In genomic region chr8:122864719-122865129, GRCm38 (mm10) we compare ENCODE assay signal across 9 mouse cellular contexts. TPM values are rescaled to one million over a fixed set of nuclear protein-coding genes. Genes with fewer than 3 reads are reported as not detected.
DNase-seq lines count a peak whose midpoint lies in the region; ATAC-seq and TF ChIP-seq lines count a peak whose summit lies in the region.
"Had no signal": no experiment of that assay in that cellular context is flagged by ENCODE, and none has a peak within 500 bp of the region (broad histone marks: within the 10 kb centered on the region; RNA-seq: fewer than 3 reads in every experiment).

No protein-coding gene starts in this region.

- peaks cover 8% of the 10 kb centered on the region; the same call in 1 of the 2 replicates for H3K9me3 ChIP-seq in lung, embryonic 15.5 days
- H3K9me3 ChIP-seq in forebrain, embryonic 10.5 days = peaks cover 22% of the 10 kb centered on the region
- peaks cover 7% of the 10 kb centered on the region; the same call in 1 of the 2 replicates for H3K9me3 ChIP-seq in limb, embryonic 11.5 days (ENCODE audit: control insufficient read depth, low read length)
- H3K9me3 ChIP-seq in stomach, embryonic 14.5 days (ENCODE audit: control insufficient read depth, low read depth, low read length) = peaks cover 12% of the 10 kb centered on the region
- H3K9me3 ChIP-seq: liver, embryonic 15.5 days had no signal

- 0 out of 2 replicates have a peak, but pooled peaks cover 3% of the 10 kb centered on the region for H3K27me3 ChIP-seq in lung, embryonic 15.5 days
- peaks cover 25% of the 10 kb centered on the region for H3K27me3 ChIP-seq in forebrain, embryonic 10.5 days (ENCODE audit: poor library complexity, severe bottlenecking)
- H3K27me3 ChIP-seq in limb, embryonic 11.5 days (ENCODE audit: control insufficient read depth, insufficient read depth, low read length) = no peaks in the 10 kb centered on the region
- no peaks in the 10 kb centered on the region for H3K27me3 ChIP-seq in stomach, embryonic 14.5 days (ENCODE audit: control insufficient read depth, insufficient read depth, low read length)

- no peak overlapping the region for H3K9ac ChIP-seq in lung, embryonic 15.5 days
- H3K9ac ChIP-seq in limb, embryonic 11.5 days (ENCODE audit: low read length) = peak overlapping the region; percentile 17; the same call in 1 of the 2 replicates
- H3K9ac ChIP-seq in stomach, embryonic 14.5 days (replicated peaks; ENCODE audit: low read depth, low read length) = no peak overlapping the region
- H3K9ac ChIP-seq: liver, embryonic 15.5 days had no signal

- H3K4me3 ChIP-seq in lung, embryonic 15.5 days = no peak overlapping the region
- no peak overlapping the region for H3K4me3 ChIP-seq in lung, adult 2 months (replicated peaks; ENCODE audit: extremely low read depth, low read depth, low read length)
- peak overlapping the region; percentile 38 for H3K4me3 ChIP-seq in forebrain, embryonic 10.5 days
- H3K4me3 ChIP-seq in limb, embryonic 11.5 days (ENCODE audit: low read depth, low read length) = peak overlapping the region; percentile 20
- 0 out of 2 replicates have a peak overlapping the region, but pooled peaks have one; percentile 15 for H3K4me3 ChIP-seq in stomach, embryonic 14.5 days (ENCODE audit: low read depth, low read length)
- H3K4me3 ChIP-seq: liver, embryonic 15.5 days had no signal

- no peak for TF ChIP-seq CTCF in lung, adult 2 months (IDR thresholded peaks at IDR 0.05; ENCODE audit: insufficient read depth, low read length)

- intact Hi-C loops in left cerebral cortex, postnatal 10 days (cut with DNase I) = no loop called here

- no peaks in the 10 kb centered on the region for H3K4me1 ChIP-seq in lung, embryonic 15.5 days
- H3K4me1 ChIP-seq in lung, adult 2 months (ENCODE audit: control insufficient read depth, insufficient read depth, low read length) = no peaks in the 10 kb centered on the region
- peaks cover 17% of the 10 kb centered on the region for H3K4me1 ChIP-seq in forebrain, embryonic 10.5 days
- H3K4me1 ChIP-seq in limb, embryonic 11.5 days (ENCODE audit: control insufficient read depth, insufficient read depth, low read length) = no peaks in the 10 kb centered on the region
- no peaks in the 10 kb centered on the region for H3K4me1 ChIP-seq in stomach, embryonic 14.5 days (ENCODE audit: control insufficient read depth, insufficient read depth, low read length)

- WGBS in lung, embryonic 15.5 days = 65% methylated on average over 26 of the region's 26 CpGs
- 57% methylated on average over 26 of the region's 26 CpGs for WGBS in lung, adult 2 months
- WGBS in forebrain, embryonic 10.5 days = 60% methylated on average over 26 of the region's 26 CpGs
- WGBS in limb, embryonic 11.5 days = 53% methylated on average over 26 of the region's 26 CpGs
- WGBS in stomach, embryonic 14.5 days = 71% methylated on average over 26 of the region's 26 CpGs

- H3K27ac ChIP-seq in lung, embryonic 15.5 days = no peak overlapping the region
- H3K27ac ChIP-seq in forebrain, embryonic 10.5 days = peak overlapping the region; percentile 12; the same call in 1 of the 2 replicates
- H3K27ac ChIP-seq in limb, embryonic 11.5 days (replicated peaks; ENCODE audit: low read depth, low read length) = no peak overlapping the region
- no peak overlapping the region for H3K27ac ChIP-seq in stomach, embryonic 14.5 days (ENCODE audit: low read length)
- H3K27ac ChIP-seq: liver, embryonic 15.5 days had no signal

- H3K4me2 ChIP-seq in lung, embryonic 15.5 days = peak overlapping the region; percentile 21
- H3K4me2 ChIP-seq in limb, embryonic 11.5 days (ENCODE audit: low read depth, severe bottlenecking) = peak overlapping the region; percentile 39
- H3K4me2 ChIP-seq in stomach, embryonic 14.5 days (replicated peaks; ENCODE audit: low read depth, low read length) = peak overlapping the region; percentile 34
- H3K4me2 ChIP-seq: liver, embryonic 15.5 days had no signal

- TF ChIP-seq POLR2A in lung, adult 2 months (IDR thresholded peaks at IDR 0.05; ENCODE audit: borderline replicate concordance, extremely low read depth, low read depth, low read length) = no peak

- ATAC-seq in lung, embryonic 15.5 days (ENCODE audit: borderline replicate concordance, extremely low read depth, low FRiP score, low TSS enrichment) = no peak
- no peak for ATAC-seq in limb, embryonic 11.5 days (ENCODE audit: insufficient number of reproducible peaks, low FRiP score, low TSS enrichment, low read depth)
- no peak for ATAC-seq in stomach, embryonic 14.5 days (ENCODE audit: insufficient number of reproducible peaks, insufficient read depth, low FRiP score, low read depth)

- DNase-seq in lung, adult 2 months = no peak
- no peak for DNase-seq in forebrain, embryonic 10.5 days (ENCODE audit: extremely low spot score, low spot score)
- no peak for DNase-seq in limb, embryonic 11.5 days (ENCODE audit: low spot score)
- no peak for DNase-seq in left cerebral cortex, postnatal 10 days (ENCODE audit: extremely low spot score in 1 of 2, low spot score in 2 of 2)
- DNase-seq in ovary, adult 18-20 months (ENCODE audit: low spot score) = no peak
- no peak for DNase-seq in urinary bladder, postnatal 25 days (ENCODE audit: low spot score)

- H3K36me3 ChIP-seq in lung, embryonic 15.5 days = no peaks in the 10 kb centered on the region
- no peaks in the 10 kb centered on the region for H3K36me3 ChIP-seq in forebrain, embryonic 10.5 days (replicated peaks)
- no peaks in the 10 kb centered on the region for H3K36me3 ChIP-seq in limb, embryonic 11.5 days (ENCODE audit: control insufficient read depth, insufficient read depth, low read length)
- no peaks in the 10 kb centered on the region for H3K36me3 ChIP-seq in stomach, embryonic 14.5 days (ENCODE audit: control insufficient read depth, insufficient read depth, low read length)
- H3K36me3 ChIP-seq: liver, embryonic 15.5 days had no signal

RNA-seq across cellular contexts. Expression of gene Cdh15, which starts 17.0 kb away (rescaled TPM):
- polyA plus RNA-seq in lung, embryonic 15.5 days (2015; fragmentation: Nextera tagmentation; extraction: Ambion mirVana) = 0.11 and 0.43 TPM in 2 replicates
- polyA plus RNA-seq in lung, adult 2 months (2012; rRNA removed) = 0.03 and 0.37 TPM in 2 replicates
- polyA plus RNA-seq in forebrain, embryonic 10.5 days (2016; fragmentation: Nextera tagmentation; extraction: Ambion mirVana) = 0.71 and 0.72 TPM in 2 replicates
- 6.8 and 7.6 TPM in 2 replicates for polyA plus RNA-seq in limb, embryonic 11.5 days (2014; fragmentation: Nextera tagmentation; extraction: Ambion mirVana)
- 0.26 and 0.52 TPM in 2 replicates for polyA plus RNA-seq in stomach, embryonic 14.5 days (2014; fragmentation: Nextera tagmentation; extraction: Ambion mirVana)
- total RNA-seq in left cerebral cortex, postnatal 10 days (2021) = 1 to 10 TPM; 2.4 to 2.9 TPM

Comparison
In these comparisons a context has a peak if more than half of its experiments do, and no peak if none do; other contexts are left out.
1. H3K4me3 ChIP-seq: peak in forebrain, embryonic 10.5 days (single experiment), limb, embryonic 11.5 days (single experiment) and stomach, embryonic 14.5 days (single experiment); none in lung, embryonic 15.5 days (single experiment) and lung, adult 2 months (single experiment).
2. Peak in every context shown above with its lines, with median percentiles within 50 percentile points of each other: H3K4me2 ChIP-seq.